Mouse (Mus musculus) forebrain, embryonic 16.5 days (tissue): ENCODE measurements around the gene Gm9376. TPM values are rescaled to one million over a fixed set of nuclear protein-coding genes. Genes with fewer than 3 reads are reported as not detected.

ENCODE experiments used
- ATAC-seq: fragments of 200-750 bp; cut with Nextera tagmentation; 2 replicates; pipeline ENCODE4 v1.8.0; 2017; ENCODE audit warnings: mild to moderate bottlenecking, moderate library complexity
- H3K27ac ChIP-seq: fragments of 300-500 bp; sonication (generic); 2 replicates; pipeline ENCODE4 v1.5.1; 2014; ENCODE audit warnings: low read length, control low read depth
- H3K27me3 ChIP-seq: fragments of 300-500 bp; sonication (generic); replicated peaks from 2 replicates; pipeline ENCODE4 v1.6.1; 2014; ENCODE audit warnings: low read length; ENCODE audit not compliant: control insufficient read depth, insufficient read depth
- H3K36me3 ChIP-seq: fragments of 300-500 bp; sonication (generic); 2 replicates; pipeline ENCODE4 v1.6.1; 2014; ENCODE audit not compliant: control insufficient read depth, insufficient read depth
- H3K4me1 ChIP-seq: fragments of 300-500 bp; sonication (generic); replicated peaks from 2 replicates; pipeline ENCODE4 v1.6.1; 2014; ENCODE audit warnings: low read length; ENCODE audit not compliant: control insufficient read depth, insufficient read depth
- H3K4me2 ChIP-seq: fragments of 300-500 bp; sonication (generic); 2 replicates; pipeline ENCODE4 v1.6.1; 2014; ENCODE audit warnings: mild to moderate bottlenecking, low read length, control low read depth
- H3K4me3 ChIP-seq: fragments of 300-500 bp; sonication (generic); replicated peaks from 2 replicates; pipeline ENCODE4 v1.5.1; 2014; ENCODE audit warnings: mild to moderate bottlenecking, low read length, control low read depth
- H3K9ac ChIP-seq: fragments of 300-500 bp; sonication (generic); replicated peaks from 2 replicates; pipeline ENCODE4 v1.6.1; 2014; ENCODE audit warnings: low read depth, low read length, control low read depth
- H3K9me3 ChIP-seq: fragments of 300-500 bp; sonication (generic); 2 replicates; pipeline ENCODE4 v1.6.1; 2016; ENCODE audit warnings: low read length; ENCODE audit not compliant: control insufficient read depth
- WGBS: fragments of 180-500 bp; shearing (Covaris S2); extraction: QIAGEN DNeasy Blood & Tissue Kit; methylation state at CpG from one replicate; pipeline ENCODE4 v1.1.7; 2014; 5-methylcytosine and 5-hydroxymethylcytosine counted together
- polyA plus RNA-seq: library from polyadenylated mRNA; unstranded; fragments of >200 nt; fragmentation: Nextera tagmentation; extraction: Ambion mirVana; gene quantifications from 2 replicates; pipeline ENCODE4 v1.2.1, GENCODE M21; 2015

The Gm9376 gene
- polyA plus RNA-seq: not detected in 2 replicates

DNA sequence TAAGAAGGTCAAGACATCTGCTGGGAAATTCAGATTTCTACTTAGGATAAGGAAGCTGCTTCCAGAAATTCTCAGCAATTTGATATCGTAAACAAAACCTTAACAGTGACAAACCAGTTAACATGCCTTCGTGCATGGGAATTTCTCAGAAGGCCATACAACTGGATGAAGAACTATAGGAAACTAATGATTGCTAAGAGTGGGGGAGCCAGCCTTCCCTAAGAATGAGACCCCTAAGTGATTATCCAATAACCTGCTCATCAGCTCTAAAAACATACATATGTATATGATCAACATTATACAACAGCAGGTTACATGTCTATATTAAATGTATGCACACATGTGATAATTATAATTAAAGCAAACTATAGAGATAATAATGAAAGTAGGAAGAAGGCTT is at the start of gene Gm9376:
Gene Gm9376, plus strand, starts transcription at position 301 of the 400 bp plus-strand sequence.
- WGBS: 92% methylated on average over 2 of the region's 2 CpGs
- no peaks in the 10 kb centered on the region for H3K4me1 ChIP-seq
- no peak for ATAC-seq
- H3K4me3 ChIP-seq: no peak within 1 kb of the TSS
- no peaks in the 10 kb centered on the region for H3K9me3 ChIP-seq
- H3K27ac ChIP-seq: no peak within 1 kb of the TSS
- H3K9ac ChIP-seq: no peak within 1 kb of the TSS
- H3K27me3 ChIP-seq: no peaks in the 10 kb centered on the region
- no peak within 1 kb of the TSS for H3K4me2 ChIP-seq
- H3K36me3 ChIP-seq: no peaks in the 10 kb centered on the region

DNA sequence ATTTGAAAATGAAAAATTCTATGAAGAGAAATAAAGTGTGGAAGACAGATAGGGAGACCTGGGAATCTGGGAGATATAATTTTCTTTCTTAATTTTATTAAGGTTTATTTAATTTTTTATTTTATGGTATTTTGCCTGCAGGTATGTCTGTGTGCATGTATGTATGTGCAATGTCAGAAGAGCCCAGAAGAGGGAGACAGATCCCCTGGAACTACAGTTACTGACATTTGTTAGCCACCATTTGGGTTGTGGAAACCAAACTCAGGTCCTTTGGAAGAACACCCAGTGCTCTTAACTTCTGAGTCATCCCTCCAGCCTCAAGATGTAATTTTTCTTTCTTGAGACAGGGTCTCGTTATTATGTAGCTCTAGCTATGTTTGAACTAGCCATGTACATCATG is 45.9 kb upstream of the Gm9376 start:
- H3K4me3 ChIP-seq: no peak overlapping the region
- H3K4me2 ChIP-seq: no peak overlapping the region
- H3K27ac ChIP-seq: no peak overlapping the region
- 95% methylated on average over 1 of the region's 1 CpGs for WGBS
- ATAC-seq: no peak
- no peaks in the 10 kb centered on the region for H3K36me3 ChIP-seq
- H3K27me3 ChIP-seq: peaks cover 27% of the 10 kb centered on the region
- peaks cover 8% of the 10 kb centered on the region for H3K4me1 ChIP-seq
- no peak overlapping the region for H3K9ac ChIP-seq
- peaks cover 3% of the 10 kb centered on the region for H3K9me3 ChIP-seq

DNA sequence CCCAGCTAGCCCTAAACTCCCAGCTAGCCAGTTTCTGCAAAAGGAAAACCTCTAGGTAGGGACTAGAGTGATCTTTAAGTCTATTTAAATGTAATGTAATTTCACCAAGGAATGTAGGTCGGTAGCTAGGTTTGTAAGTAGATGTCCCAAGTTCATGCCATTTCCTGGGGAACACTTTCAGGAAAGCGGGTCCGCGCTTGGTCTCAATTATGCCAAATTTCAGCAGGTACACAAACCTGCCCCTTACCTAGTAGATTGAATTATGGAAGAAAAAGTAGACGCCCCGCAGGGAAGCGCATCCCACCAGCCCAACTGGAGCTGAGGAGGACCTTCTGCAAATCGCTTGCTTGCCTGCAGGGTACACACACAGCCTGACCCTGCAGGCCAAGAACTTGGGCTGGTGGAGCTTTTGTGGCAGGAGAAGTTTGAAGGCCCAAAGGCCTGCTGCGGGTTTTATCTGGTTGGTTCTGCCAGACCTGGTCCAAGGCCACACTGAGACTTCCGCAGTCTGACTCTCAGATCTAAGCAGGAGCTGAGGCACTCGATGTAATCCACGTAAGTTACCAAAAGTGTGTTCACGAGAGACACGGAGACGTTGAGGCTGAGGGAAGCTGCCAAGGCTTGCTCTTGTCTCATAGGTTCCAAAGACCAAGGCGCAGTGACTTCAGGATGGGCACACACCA is 41.6 kb upstream of the Gm9376 start:
- Histone ChIP-seq H3K27me3 (peaks cover 37% of the 10 kb centered on the region), H3K9ac (peak overlapping the region; percentile 24; the same call in 1 of the 2 replicates), H3K4me2 (peak overlapping the region; percentile 47), H3K27ac (no peak overlapping the region), H3K4me1 (peaks cover 30% of the 10 kb centered on the region), H3K4me3 (no peak overlapping the region; the same call in 1 of the 2 replicates), H3K9me3 (peaks cover 3% of the 10 kb centered on the region), H3K36me3 (no peaks in the 10 kb centered on the region)
- no peak for ATAC-seq
- 52% methylated on average over 16 of the region's 16 CpGs for WGBS

DNA sequence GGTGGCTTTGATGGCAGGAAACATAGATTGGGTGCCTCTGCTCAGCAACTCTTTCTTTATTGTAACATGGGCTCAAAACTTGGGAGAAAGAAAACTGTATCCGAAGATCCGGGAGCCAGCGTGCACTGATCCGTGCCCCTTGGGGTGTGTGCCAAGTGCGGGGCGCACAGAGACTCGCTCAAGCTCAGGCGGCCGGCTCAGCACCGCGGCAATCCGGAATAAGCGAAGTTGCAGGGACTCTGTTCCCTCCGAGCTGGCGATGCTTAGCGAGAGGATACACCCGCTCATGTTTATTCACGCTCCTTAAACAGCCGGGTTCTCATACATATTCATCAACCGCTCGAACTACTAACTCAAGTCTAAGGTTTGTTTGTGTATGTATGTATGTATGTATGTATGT is 40.8 kb upstream of the Gm9376 start:
- peak overlapping the region; percentile 47 for H3K4me2 ChIP-seq
- H3K4me1 ChIP-seq: peaks cover 33% of the 10 kb centered on the region
- no peak overlapping the region for H3K27ac ChIP-seq
- peaks cover 37% of the 10 kb centered on the region for H3K27me3 ChIP-seq
- peaks cover 2% of the 10 kb centered on the region for H3K9me3 ChIP-seq
- no peaks in the 10 kb centered on the region for H3K36me3 ChIP-seq
- 0% methylated on average over 21 of the region's 21 CpGs for WGBS
- H3K4me3 ChIP-seq: peak overlapping the region; percentile 16
- H3K9ac ChIP-seq: peak overlapping the region; percentile 24; the same call in 1 of the 2 replicates
- peak; percentile 67 for ATAC-seq

DNA sequence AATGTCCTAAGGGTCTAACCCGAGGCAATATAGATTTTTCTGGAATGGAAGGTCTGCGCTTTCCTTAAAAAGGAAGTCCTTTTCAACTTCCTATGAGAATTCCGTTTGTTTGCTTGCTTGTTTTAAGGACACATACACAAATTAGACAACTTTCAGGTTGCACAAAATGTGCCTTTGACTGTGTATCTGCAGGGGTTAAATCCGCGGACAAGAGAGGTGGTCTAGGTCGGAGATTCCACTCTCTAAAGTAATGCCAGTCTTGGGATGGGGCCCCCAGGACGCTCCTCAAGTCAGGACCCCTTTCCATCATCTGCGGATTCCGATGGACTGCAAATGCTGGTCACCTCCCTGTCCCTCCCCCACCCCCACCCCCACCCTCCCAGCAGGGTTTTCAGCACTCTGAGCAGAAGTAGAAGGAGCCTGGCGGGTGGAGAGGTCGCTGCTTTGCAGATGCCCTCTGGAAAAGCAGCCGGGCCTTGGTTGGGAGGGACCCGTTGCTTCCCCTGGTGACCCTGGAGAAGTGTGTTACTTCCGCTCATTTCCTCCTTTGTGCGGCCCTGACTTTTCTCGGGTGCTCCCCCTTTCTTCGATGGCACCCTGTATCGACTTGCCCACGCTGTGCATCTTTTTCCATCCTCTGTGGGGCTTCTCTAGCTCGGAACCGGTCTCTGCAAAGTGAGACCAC is 40.1 kb upstream of the Gm9376 start:
- H3K4me1 ChIP-seq: peaks cover 40% of the 10 kb centered on the region
- peak overlapping the region; percentile 47 for H3K4me2 ChIP-seq
- peaks cover 37% of the 10 kb centered on the region for H3K27me3 ChIP-seq
- no peak overlapping the region for H3K4me3 ChIP-seq
- no peak overlapping the region for H3K27ac ChIP-seq
- no peak for ATAC-seq
- H3K9me3 ChIP-seq: no peaks in the 10 kb centered on the region
- no peak overlapping the region for H3K9ac ChIP-seq
- WGBS: 6% methylated on average over 21 of the region's 21 CpGs
- H3K36me3 ChIP-seq: no peaks in the 10 kb centered on the region

DNA sequence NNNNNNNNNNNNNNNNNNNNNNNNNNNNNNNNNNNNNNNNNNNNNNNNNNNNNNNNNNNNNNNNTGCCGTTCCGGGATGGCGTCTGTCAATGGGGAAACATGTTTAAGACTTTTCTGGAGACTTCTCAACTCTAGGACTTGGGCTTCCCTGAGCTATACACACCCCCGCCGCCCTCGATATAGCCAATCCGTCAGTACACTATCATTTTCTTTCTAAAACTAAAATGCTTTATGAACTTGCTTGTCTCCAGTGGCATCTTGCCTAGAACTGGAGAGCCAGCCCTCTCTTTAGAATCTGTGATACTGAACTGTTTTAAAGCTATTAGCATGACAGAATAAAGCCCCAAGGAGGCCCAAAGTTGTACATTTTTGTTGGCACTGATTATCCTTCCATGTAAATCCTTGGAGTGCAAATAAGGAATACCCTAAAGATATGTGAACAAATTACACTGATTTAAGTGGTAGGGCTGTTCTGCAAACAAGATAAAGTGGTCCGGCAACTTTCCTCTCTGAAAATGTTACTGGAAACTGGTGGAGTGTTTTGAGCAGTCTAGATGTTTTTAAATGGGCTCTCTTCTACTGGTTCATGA is 34.3 kb upstream of the Gm9376 start:
- peak overlapping the region; percentile 33 for H3K27ac ChIP-seq
- peak overlapping the region; percentile 19 for H3K4me3 ChIP-seq
- WGBS: 2% methylated on average over 8 of the region's 8 CpGs
- peak overlapping the region; percentile 60 for H3K4me2 ChIP-seq
- ATAC-seq: no peak
- H3K4me1 ChIP-seq: peaks cover 60% of the 10 kb centered on the region
- H3K9ac ChIP-seq: no peak overlapping the region
- H3K27me3 ChIP-seq: peaks cover 9% of the 10 kb centered on the region
- H3K9me3 ChIP-seq: no peaks in the 10 kb centered on the region
- H3K36me3 ChIP-seq: no peaks in the 10 kb centered on the region

DNA sequence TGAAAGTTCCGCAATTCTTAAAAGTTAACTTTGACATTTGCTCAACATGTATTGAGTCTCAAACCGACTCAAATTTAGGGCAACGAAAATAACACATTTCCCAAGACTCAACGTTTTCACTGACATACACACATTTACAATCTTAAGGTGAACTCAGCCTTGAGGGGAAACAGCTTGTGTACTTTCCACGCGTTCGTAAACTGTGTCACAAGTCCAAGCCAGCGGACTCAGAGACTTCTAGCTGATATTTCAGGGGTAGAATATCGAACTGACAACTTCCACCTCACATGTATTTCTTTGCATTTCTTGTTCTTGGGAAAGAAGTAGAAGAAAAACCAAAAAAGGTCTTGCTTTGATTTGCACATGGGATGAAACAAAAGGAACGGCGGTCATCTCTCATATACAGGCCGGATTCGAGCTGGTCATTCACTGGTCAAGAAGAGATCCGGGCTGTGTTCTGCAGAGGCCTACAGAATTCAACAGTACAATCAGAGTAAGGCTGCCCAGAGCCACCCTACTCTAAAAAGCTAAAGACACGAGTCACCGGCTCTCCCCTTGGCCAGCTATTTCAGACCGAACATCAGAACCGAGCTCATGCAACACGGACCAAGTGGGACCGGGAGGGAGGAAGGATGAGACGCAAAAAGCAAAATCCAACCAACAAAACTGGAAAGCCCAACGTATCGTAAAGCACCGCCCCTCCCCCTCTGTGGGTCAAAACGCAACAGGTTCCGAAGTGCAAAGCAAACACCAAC is 32.8 kb upstream of the Gm9376 start:
- no peak for ATAC-seq
- Histone ChIP-seq H3K9me3 (no peaks in the 10 kb centered on the region), H3K4me3 (peak overlapping the region; percentile 67), H3K27me3 (peaks cover 8% of the 10 kb centered on the region; the same call in 1 of the 2 replicates), H3K4me1 (peaks cover 55% of the 10 kb centered on the region), H3K36me3 (no peaks in the 10 kb centered on the region), H3K4me2 (peak overlapping the region; percentile 97), H3K27ac (no peak overlapping the region), H3K9ac (peak overlapping the region; percentile 71)
- 3% methylated on average over 26 of the region's 26 CpGs for WGBS

DNA sequence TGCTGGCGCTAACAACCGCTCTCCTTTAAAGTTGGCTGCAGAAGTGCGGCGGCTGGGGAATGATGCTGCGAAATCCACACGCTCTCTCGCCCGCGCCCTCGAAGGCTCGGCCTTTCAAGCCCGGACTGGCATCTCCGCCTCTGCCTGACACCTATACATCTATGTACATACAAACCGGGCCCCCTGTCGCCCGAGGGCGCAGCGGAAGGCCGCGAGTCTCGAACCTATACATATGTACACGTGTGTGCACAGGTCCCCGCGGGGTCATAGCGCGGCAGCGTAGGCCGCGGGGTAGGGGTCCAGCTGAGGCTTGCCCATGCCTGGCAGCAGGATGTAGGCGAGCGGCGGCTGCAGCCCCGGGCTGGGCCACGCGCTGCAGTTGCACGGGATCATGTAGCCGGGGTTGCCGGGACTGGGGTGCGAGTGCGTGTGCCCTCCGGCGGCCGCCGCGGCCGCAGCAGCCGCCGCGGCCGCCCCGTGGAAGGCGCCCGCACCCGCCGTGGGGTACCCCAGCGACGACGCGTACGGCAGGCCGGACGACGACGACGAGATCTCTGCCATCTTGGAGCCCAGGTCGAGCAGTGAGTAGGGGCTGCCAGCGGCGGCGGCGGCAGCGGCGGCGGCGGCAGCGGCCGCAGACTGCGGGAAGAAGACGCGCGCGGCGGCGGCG is 32.1 kb upstream of the Gm9376 start:
- peaks cover 2% of the 10 kb centered on the region for H3K27me3 ChIP-seq
- no peaks in the 10 kb centered on the region for H3K36me3 ChIP-seq
- H3K9me3 ChIP-seq: no peaks in the 10 kb centered on the region
- peaks cover 50% of the 10 kb centered on the region for H3K4me1 ChIP-seq
- peak overlapping the region; percentile 67 for H3K4me3 ChIP-seq
- ATAC-seq: no peak
- H3K4me2 ChIP-seq: peak overlapping the region; percentile 97
- peak overlapping the region; percentile 23; the same call in 1 of the 2 replicates for H3K27ac ChIP-seq
- WGBS: under 1% methylated on average over 61 of the region's 84 CpGs
- H3K9ac ChIP-seq: peak overlapping the region; percentile 71
